In genomic region chr13:34345128-34346085, GRCm38 (mm10) we compare ENCODE assay signal across 8 mouse cellular contexts. TPM values are rescaled to one million over a fixed set of nuclear protein-coding genes. Genes with fewer than 3 reads are reported as not detected.
DNase-seq lines count a peak whose midpoint lies in the region; ATAC-seq lines count a peak whose summit lies in the region.

Gene Slc22a23 (minus strand): TSS chr13:34345182.

- DNase-seq in 416B (ENCODE audit: low read depth), result peak; percentile 69
- peak; percentile 92 for DNase-seq in brain, adult 2 months (ENCODE audit: low read depth, low spot score)
- DNase-seq in liver, embryonic 13.5 days, result peak; percentile 81
- DNase-seq in telencephalon, adult 2 months (ENCODE audit: low read depth, low spot score), result peak; percentile 74

- peak; percentile 67 for ATAC-seq in erythroblast, adult 5-6 weeks (replicated peaks; ENCODE audit: low FRiP score, poor library complexity, severe bottlenecking)
- ATAC-seq in heart, embryonic 11.5 days (replicated peaks; ENCODE audit: insufficient number of reproducible peaks, low FRiP score, low TSS enrichment), result peak; percentile 84
- peak; percentile 87 for ATAC-seq in kidney, embryonic 16.5 days (ENCODE audit: low FRiP score, low TSS enrichment)
- ATAC-seq in liver, embryonic 13.5 days (ENCODE audit: low read depth), result peak; percentile 69
- ATAC-seq in neural tube, embryonic 12.5 days (ENCODE audit: low FRiP score, low read depth), result peak; percentile 82

- peak within 1 kb of the TSS; percentile 78 for H3K27ac ChIP-seq in heart, embryonic 11.5 days (ENCODE audit: low read depth, low read length)
- H3K27ac ChIP-seq in kidney, embryonic 16.5 days (ENCODE audit: low read length), result no peak within 1 kb of the TSS
- H3K27ac ChIP-seq in liver, embryonic 13.5 days, result peak within 1 kb of the TSS; percentile 96
- peak within 1 kb of the TSS; percentile 57 for H3K27ac ChIP-seq in neural tube, embryonic 12.5 days

- peak within 1 kb of the TSS; percentile 93 for H3K9ac ChIP-seq in heart, embryonic 11.5 days (ENCODE audit: low read depth, low read length)
- H3K9ac ChIP-seq in kidney, embryonic 16.5 days (replicated peaks; ENCODE audit: low read length), result peak within 1 kb of the TSS; percentile 83
- H3K9ac ChIP-seq in liver, embryonic 13.5 days, result peak within 1 kb of the TSS; percentile 100
- H3K9ac ChIP-seq in neural tube, embryonic 12.5 days, result peak within 1 kb of the TSS; percentile 97

- peak within 1 kb of the TSS; percentile 91 for H3K4me3 ChIP-seq in heart, embryonic 11.5 days (ENCODE audit: low read depth, low read length)
- peak within 1 kb of the TSS; percentile 76 for H3K4me3 ChIP-seq in kidney, embryonic 16.5 days (ENCODE audit: low read length)
- peak within 1 kb of the TSS; percentile 97 for H3K4me3 ChIP-seq in liver, embryonic 13.5 days (replicated peaks)
- H3K4me3 ChIP-seq in neural tube, embryonic 12.5 days, result peak within 1 kb of the TSS; percentile 97

- H3K36me3 ChIP-seq in heart, embryonic 11.5 days (ENCODE audit: control insufficient read depth, insufficient read depth, low read length), result no peaks in the 10 kb centered on the region
- H3K36me3 ChIP-seq in kidney, embryonic 16.5 days (ENCODE audit: insufficient read depth, low read length), result no peaks in the 10 kb centered on the region
- H3K36me3 ChIP-seq in liver, embryonic 13.5 days, result peaks cover 15% of the 10 kb centered on the region
- no peaks in the 10 kb centered on the region for H3K36me3 ChIP-seq in neural tube, embryonic 12.5 days

- 2% methylated on average over 41 of the region's 69 CpGs for WGBS in heart, embryonic 11.5 days (ENCODE audit: insufficient replicate concordance)
- WGBS in kidney, embryonic 16.5 days, result 4% methylated on average over 50 of the region's 69 CpGs
- WGBS in liver, embryonic 13.5 days (ENCODE audit: insufficient replicate concordance), result 2% methylated on average over 64 of the region's 69 CpGs
- 3% methylated on average over 66 of the region's 69 CpGs for WGBS in neural tube, embryonic 12.5 days

- H3K9me3 ChIP-seq in heart, embryonic 11.5 days (replicated peaks; ENCODE audit: control insufficient read depth, low read length), result no peaks in the 10 kb centered on the region
- H3K9me3 ChIP-seq in kidney, embryonic 16.5 days (ENCODE audit: low read length), result no peaks in the 10 kb centered on the region
- no peaks in the 10 kb centered on the region for H3K9me3 ChIP-seq in liver, embryonic 13.5 days (replicated peaks)
- H3K9me3 ChIP-seq in neural tube, embryonic 12.5 days, result no peaks in the 10 kb centered on the region

- H3K27me3 ChIP-seq in heart, embryonic 11.5 days (ENCODE audit: control insufficient read depth, insufficient read depth, low read length), result no peaks in the 10 kb centered on the region
- peaks cover 29% of the 10 kb centered on the region for H3K27me3 ChIP-seq in kidney, embryonic 16.5 days (ENCODE audit: insufficient read depth, low read length)
- no peaks in the 10 kb centered on the region for H3K27me3 ChIP-seq in liver, embryonic 13.5 days
- H3K27me3 ChIP-seq in neural tube, embryonic 12.5 days (replicated peaks), result no peaks in the 10 kb centered on the region

- H3K4me1 ChIP-seq in heart, embryonic 11.5 days (ENCODE audit: control insufficient read depth, insufficient read depth, low read length), result peaks cover 27% of the 10 kb centered on the region
- H3K4me1 ChIP-seq in kidney, embryonic 16.5 days (ENCODE audit: insufficient read depth, low read length), result peaks cover 20% of the 10 kb centered on the region; the same call in 1 of the 2 replicates
- H3K4me1 ChIP-seq in liver, embryonic 13.5 days (replicated peaks), result peaks cover 63% of the 10 kb centered on the region
- peaks cover 32% of the 10 kb centered on the region for H3K4me1 ChIP-seq in neural tube, embryonic 12.5 days

- peak within 1 kb of the TSS; percentile 99 for H3K4me2 ChIP-seq in heart, embryonic 11.5 days
- H3K4me2 ChIP-seq in kidney, embryonic 16.5 days (replicated peaks; ENCODE audit: low read depth, low read length), result peak within 1 kb of the TSS; percentile 99
- peak within 1 kb of the TSS; percentile 81 for H3K4me2 ChIP-seq in liver, embryonic 13.5 days
- peak within 1 kb of the TSS; percentile 96 for H3K4me2 ChIP-seq in neural tube, embryonic 12.5 days (replicated peaks)

RNA-seq across cellular contexts. Expression of gene Slc22a23, which starts in this region (rescaled TPM):
- total RNA-seq in erythroblast, adult 5-6 weeks (2015; ENCODE audit: low replicate concordance), result 96.1 and 126 TPM in 2 replicates
- 118 and 177 TPM in 2 replicates for total RNA-seq in erythroblast, adult 5-6 weeks (2017; ENCODE audit: low replicate concordance)
- 7.3 and 8.1 TPM in 2 replicates for polyA plus RNA-seq in heart, embryonic 11.5 days (2014; fragmentation: Nextera tagmentation; extraction: Ambion mirVana)
- polyA plus RNA-seq in kidney, embryonic 16.5 days (2015; fragmentation: Nextera tagmentation; extraction: Ambion mirVana), result 2.6 and 3.3 TPM in 2 replicates
- 6.2 and 7.7 TPM in 2 replicates for polyA plus RNA-seq in liver, embryonic 13.5 days (2015; fragmentation: Nextera tagmentation; extraction: Ambion mirVana)
- polyA plus RNA-seq in neural tube, embryonic 12.5 days (2016; fragmentation: Nextera tagmentation; extraction: Ambion mirVana), result 13.1 and 16.7 TPM in 2 replicates
